Mouse (Mus musculus) brain, embryonic 14.5 days (tissue): Measurements from ENCODE around the gene Slc31a1. TPM values are rescaled to one million over a fixed set of nuclear protein-coding genes. Genes with fewer than 3 reads are reported as not detected.

Source experiments
- DNase-seq: peaks from one replicate; pipeline ENCODE4 v3.0.0-alpha.2; 2011; ENCODE audit warnings: low read depth
- CTCF ChIP-seq: fragments of 200-500 bp; IDR thresholded peaks from 2 replicates; pipeline ENCODE4 v1.5.1; 2012; ENCODE audit warnings: inconsistent platforms, mild to moderate bottlenecking, moderate library complexity, borderline replicate concordance; ENCODE audit not compliant: insufficient read depth, insufficient read length; ENCODE audit errors: extremely low read depth
- POLR2A ChIP-seq: fragments of 200-500 bp; IDR thresholded peaks from 2 replicates; pipeline ENCODE4 v1.6.1; 2012; ENCODE audit warnings: mild to moderate bottlenecking, inconsistent platforms, borderline replicate concordance; ENCODE audit not compliant: poor library complexity, insufficient read depth, insufficient read length, severe bottlenecking; ENCODE audit errors: extremely low read depth
- polyA plus RNA-seq: library from polyadenylated mRNA; depleted of rRNA; stranded (reverse); fragments of >200 nt; gene quantifications from 2 replicates; pipeline ENCODE4 v1.2.3, GENCODE M21; 2012; rRNA removed

Gene Slc31a1
- polyA plus RNA-seq, 1 experiment = 32.3 TPM

DNA sequence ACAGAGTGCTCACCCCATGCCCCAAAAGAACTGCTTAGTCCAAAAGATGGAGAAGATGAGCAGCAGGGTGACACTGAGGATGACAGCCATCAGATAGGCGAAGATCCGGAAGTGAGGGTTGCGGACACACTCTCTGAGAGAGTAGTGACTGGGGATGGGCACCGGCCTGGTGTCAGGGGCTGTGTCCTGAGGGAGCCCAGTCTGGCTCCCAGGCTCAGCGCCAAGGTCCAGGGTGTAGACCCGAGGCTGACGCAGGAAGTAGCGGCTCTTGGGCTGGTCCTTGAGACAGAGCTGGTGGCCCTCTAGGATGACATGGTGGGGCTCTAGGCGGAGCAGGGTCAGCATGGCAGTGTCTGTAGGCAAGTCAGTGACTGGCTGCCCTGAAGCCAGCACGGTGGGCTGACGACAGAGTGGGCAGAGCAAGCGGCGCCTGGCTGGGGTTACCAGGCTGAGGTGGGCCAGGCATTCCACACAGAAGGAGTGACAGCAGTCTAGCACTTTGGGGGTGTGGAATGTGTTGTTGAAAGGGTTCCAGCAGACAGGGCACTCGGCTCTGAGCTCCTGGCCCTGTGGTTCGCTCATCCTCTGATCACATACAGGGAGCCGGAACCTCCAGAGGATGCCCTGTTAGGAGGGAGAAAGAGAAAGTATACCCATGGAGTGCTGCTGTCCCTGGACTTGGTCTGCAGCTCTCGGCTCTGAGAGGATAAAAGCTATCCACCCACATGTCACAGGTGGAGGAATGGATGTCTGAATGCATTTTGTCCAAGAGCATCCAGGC, 67.6 kb downstream of the Slc31a1 start:
- TF ChIP-seq POLR2A (no peak), CTCF (no peak)
- DNase-seq = no peak

DNA sequence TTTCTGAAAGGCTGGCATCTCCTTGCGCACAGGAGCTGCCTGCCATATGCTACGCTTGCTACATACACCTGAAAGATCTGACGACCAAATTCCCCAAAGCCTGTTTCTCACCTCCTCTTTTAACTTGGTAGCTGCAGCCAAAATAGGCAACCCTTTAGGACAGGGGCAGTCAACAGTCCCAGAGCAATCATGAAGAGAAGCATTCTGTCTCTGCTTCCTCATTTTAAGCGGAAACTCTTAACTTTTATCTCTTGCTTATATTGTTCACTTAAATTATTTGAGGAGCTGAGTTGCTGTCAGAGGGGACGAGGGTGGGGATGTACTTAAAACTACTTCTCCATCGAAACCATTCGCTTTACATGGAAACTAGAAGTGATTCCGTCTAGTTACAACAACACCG, 69.1 kb downstream of the Slc31a1 start:
- no peak for DNase-seq

DNA sequence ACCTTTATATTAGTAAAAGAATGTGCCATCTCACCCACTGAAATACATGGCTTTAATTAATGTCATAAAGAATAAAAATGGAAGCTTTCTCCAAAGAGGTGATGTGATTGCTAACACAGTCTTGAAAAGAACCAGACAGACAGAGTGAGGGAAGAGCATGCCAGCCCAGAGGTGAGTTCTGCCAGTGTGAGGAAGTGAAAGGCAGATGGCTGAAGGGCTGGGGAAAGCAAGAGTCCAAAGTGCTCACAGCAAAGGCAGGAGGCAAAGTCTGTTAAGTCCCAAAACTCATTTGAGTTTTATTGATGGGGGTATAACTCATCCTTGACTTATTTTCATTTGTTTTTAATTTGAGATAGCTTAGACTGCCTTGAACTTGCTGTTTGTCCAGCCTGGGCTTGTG, 70.2 kb downstream of the Slc31a1 start:
- TF ChIP-seq POLR2A (no peak), CTCF (no peak)
- DNase-seq = no peak

More for the DNA sequence above, 69.1 kb downstream of the Slc31a1 start:
- TF ChIP-seq CTCF = no peak
- no peak for TF ChIP-seq POLR2A

DNA sequence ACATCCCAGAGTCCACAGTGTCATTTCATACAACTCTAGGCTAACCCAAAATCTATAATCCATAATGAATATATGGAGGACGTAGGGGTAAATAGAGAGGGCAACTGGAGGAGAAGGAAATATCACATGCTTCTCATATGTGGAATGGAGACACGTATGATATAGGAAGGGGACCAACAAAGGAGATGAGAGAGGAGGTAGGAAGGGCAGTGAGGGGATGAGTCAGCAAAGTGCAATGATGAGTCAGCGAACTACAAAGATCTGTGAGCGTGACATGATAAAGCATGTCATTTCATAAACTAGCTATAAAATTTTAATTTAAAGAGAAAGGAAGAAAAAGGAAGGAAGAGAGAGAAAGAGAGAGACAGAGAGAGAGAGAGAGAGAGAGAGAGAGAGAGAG, 71.0 kb downstream of the Slc31a1 start:
- DNase-seq = no peak
- no peak for TF ChIP-seq POLR2A
- no peak for TF ChIP-seq CTCF

DNA sequence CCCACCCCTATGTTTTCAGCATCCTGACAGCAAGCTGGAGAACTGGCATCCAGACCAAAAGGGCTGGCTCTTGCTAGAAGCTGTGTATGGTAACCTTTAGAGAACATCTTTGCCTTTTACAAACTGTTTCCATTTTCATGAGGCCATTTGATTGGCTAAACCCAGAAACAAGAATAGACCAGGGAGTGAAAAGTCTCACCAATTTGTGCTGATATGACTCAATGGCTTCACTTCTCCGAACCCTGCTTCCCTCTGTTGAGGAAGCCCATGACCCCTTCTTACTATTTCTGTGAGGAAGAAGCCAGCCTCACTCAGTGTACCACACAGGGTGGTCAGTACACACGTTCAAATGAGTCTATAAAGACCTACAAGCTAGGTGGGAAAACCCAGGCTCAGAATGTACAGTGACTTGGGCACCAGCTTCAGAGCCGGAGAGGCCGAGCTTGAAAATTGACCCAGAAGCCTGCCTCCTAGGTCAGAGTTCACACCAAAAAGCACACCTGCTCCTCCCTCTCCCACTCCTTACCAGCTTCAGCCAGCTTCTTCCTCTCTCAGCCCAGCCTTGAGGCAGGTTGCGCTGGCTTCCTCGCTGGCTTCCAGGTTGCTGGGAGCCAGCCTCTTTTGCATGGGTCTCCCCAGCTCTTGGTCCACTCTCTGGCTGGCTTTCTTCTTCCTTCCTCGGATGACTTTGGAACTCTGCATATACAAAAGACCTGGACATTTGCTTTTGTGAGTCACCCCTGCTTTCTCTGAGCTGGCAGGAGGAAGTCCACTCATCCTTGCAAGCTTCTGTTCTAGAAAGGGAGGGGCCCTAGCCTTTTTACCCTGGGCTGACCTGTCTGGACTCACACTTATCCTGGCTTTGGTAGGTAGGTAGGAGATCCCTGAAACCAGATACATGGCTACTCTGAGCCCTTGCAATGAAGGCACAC, 73.7 kb downstream of the Slc31a1 start:
- TF ChIP-seq CTCF (no peak), POLR2A (no peak)
- no peak for DNase-seq

DNA sequence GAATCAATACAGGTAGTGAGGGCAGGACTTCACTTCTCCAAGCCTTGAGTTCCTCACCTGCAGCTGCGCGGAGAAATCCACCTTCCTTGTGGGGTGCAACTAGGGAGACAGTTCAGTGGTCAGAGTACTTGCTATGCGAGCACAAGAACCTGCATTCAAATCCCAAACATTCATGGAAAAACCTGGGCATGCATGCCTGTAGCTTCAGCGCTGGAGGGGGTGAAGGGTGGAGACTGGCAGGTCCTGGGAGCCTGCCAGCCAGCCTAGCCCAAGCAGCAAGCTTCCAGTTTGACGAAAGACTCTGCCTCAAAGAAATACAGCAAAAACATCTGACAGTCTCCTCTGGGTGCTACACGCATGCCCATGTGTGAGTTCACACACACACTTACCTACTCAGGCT, 74.6 kb downstream of the Slc31a1 start, which contains the start of gene Rnf183:
Rnf183 (minus strand) TSS at position 172 of the 400 bp plus-strand sequence.
- no peak for DNase-seq
- TF ChIP-seq POLR2A (no peak), CTCF (no peak)

DNA sequence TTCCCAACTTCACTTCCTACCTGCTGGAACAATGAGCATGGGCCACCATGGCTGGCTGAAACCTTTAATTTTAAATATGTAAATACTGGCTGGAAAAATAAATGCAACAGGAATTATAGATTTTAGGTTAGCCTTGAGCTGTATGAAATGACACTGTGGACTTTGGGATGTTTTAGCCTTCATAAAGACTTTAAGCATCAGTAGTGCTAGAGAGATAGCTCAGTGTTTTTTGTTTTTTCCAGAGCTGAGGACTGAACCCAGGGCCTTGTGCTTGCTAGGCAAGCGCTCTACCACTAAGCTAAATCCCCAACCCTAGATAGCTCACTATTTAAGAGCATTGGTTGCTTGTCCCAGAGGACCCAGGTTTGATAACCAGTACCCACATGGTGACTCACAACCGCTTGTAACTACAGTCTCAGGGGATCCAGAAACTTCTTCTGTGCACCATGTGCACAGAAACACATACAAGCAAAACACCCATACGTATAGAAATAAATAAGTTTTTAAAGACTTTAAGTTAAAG, 76.8 kb downstream of the Slc31a1 start:
- no peak for DNase-seq
- TF ChIP-seq CTCF (no peak), POLR2A (no peak)

DNA sequence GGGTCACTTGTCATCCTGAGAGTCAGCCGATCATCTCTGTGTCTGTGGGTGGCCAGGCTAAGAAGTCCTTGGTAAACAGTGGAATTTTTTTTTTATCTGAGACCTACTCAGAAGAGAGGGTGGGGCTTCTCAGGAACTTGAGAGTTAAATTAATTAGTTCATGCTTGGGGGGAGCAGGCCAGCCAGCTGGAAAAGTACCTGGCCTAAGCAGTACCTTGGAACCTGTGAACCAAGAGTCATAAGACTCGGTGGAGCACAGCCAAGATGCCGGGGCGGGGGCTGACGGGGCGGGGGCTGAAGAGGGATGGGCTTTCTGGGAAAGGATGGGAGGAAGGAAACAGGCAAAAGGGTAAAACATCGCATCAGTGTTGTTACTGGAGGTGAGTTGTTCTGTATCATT, 77.3 kb downstream of the Slc31a1 start:
- TF ChIP-seq POLR2A = no peak
- TF ChIP-seq CTCF = no peak
- DNase-seq = no peak

DNA sequence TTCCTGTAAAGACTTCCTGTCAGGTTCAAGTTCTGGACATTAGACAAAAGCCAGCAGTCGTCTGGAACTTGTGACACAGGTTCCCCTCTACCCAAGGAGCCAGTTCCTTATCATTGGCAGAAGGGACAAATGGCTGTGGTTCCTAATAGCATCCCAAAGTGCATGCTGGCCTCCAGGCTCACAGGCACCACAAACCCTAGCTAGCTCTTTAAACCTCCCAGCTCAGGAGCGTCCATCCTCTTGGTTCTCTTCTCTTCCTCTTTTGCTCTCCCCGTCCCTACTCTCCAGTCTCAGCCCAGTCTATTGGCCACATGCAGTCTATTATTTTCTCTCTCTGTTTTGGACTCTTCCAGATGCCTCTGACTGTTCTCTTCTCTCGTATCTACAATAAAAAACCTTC, 79.3 kb downstream of the Slc31a1 start:
- no peak for DNase-seq
- no peak for TF ChIP-seq CTCF
- TF ChIP-seq POLR2A = no peak

DNA sequence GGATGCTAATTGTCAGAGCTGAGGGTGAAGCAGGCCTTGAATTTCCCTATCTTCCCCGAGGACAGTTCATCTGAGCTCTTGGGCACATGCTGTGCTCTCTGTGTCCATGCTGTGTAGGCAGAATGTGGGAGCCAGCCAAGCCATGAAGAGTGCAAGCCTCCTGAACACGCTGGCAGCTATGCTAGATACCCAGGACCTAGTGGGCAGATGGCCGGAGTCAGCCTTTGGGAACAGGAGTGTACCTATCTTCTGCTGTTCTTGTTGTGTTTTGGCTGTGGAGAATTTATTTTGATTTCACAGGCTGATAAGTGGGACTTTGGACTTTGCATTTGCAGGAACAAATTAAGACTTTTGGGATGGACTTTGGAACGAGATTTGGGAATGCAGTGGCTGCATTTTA, 80.0 kb downstream of the Slc31a1 start:
- no peak for DNase-seq
- TF ChIP-seq CTCF = no peak
- TF ChIP-seq POLR2A = no peak

DNA sequence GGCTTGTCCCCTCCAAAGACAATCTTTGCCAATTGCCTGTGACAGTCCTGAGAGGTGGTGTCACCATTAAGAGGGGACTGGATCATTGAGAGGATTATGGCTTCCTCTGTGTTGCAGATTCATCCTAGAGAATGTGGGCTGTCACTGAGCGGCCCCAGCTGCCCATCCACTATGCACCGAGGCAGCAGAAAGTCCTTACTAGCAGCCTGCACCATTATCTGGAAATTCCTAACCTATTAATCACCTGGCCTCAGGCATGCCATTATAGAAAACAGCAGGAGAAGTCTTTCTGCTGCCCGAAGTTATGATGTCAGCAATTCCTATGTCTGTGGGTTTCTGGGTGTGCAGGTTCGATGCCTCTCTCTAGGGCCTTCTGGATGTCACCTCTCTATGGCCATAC, 80.5 kb downstream of the Slc31a1 start:
- no peak for TF ChIP-seq CTCF
- no peak for TF ChIP-seq POLR2A
- no peak for DNase-seq

Other genes with a start within 250 kb of the Slc31a1 start
- not detected in 2 replicates for gene Mup21, start 209.9 kb upstream of the Slc31a1 start, polyA plus RNA-seq
- gene Zfp37, start 129.7 kb upstream of the Slc31a1 start, polyA plus RNA-seq = 13.8 and 21.7 TPM in 2 replicates
- gene Slc31a2, start 98.2 kb upstream of the Slc31a1 start, polyA plus RNA-seq = 12.0 and 12.4 TPM in 2 replicates
- 22.3 and 22.4 TPM in 2 replicates for gene Fkbp15, start 179 bp upstream of the Slc31a1 start, polyA plus RNA-seq
- 84.0 and 92.6 TPM in 2 replicates for gene Cdc26, start 47.9 kb downstream of the Slc31a1 start, polyA plus RNA-seq
- gene Prpf4, start 48.1 kb downstream of the Slc31a1 start, polyA plus RNA-seq = 23.4 and 26.7 TPM in 2 replicates
- 0.96 and 1.2 TPM in 2 replicates for gene Rnf183, start 74.5 kb downstream of the Slc31a1 start, polyA plus RNA-seq
- gene Wdr31, start 110.2 kb downstream of the Slc31a1 start, polyA plus RNA-seq = 6.9 and 8.0 TPM in 2 replicates
- gene Bspry, start 119.3 kb downstream of the Slc31a1 start, polyA plus RNA-seq = 0.72 TPM in 2 replicates
- 6.9 and 8.8 TPM in 2 replicates for gene Hdhd3, start 142.7 kb downstream of the Slc31a1 start, polyA plus RNA-seq
- 47.2 and 50.2 TPM in 2 replicates for gene Alad, start 159.2 kb downstream of the Slc31a1 start, polyA plus RNA-seq
- gene Pole3, start 164.3 kb downstream of the Slc31a1 start, polyA plus RNA-seq = 46.1 and 47.9 TPM in 2 replicates
- 0.77 and 1.0 TPM in 2 replicates for gene 4933430I17Rik, start 164.6 kb downstream of the Slc31a1 start, polyA plus RNA-seq
- gene Rgs3, start 199.1 kb downstream of the Slc31a1 start, polyA plus RNA-seq = 68.8 and 92.5 TPM in 2 replicates